23 mouse cellular contexts compared by ENCODE assay signal in genomic region chr12:39731177-39731576, GRCm38 (mm10).
DNase-seq lines count a peak whose midpoint lies in the region; ATAC-seq and TF ChIP-seq lines count a peak whose summit lies in the region.
"Had no signal": no experiment of that assay in that cellular context is flagged by ENCODE, and none has a peak within 500 bp of the region (broad histone marks: within the 10 kb centered on the region; RNA-seq: fewer than 3 reads in every experiment).

No protein-coding gene starts in this region.

- no peak for TF ChIP-seq POLR2A in heart, adult 2 months (IDR thresholded peaks at IDR 0.05; ENCODE audit: insufficient read depth, low read depth, low read length)

- DNase-seq in heart, adult 2 months = no peak
- no peak for DNase-seq in heart, postnatal 25 days (ENCODE audit: low spot score)
- DNase-seq in layer of hippocampus, adult 2 months (ENCODE audit: low spot score in 2 of 2) = no peak
- DNase-seq in layer of hippocampus, adult 18-20 months (ENCODE audit: low spot score in 2 of 2) = no peak
- DNase-seq in midbrain, postnatal 0 days (ENCODE audit: low spot score) = no peak
- no peak for DNase-seq in stomach, postnatal 0 days (ENCODE audit: low spot score)
- DNase-seq in yolk sac, embryonic 10.5 days (ENCODE audit: low spot score) = no peak
- DNase-seq: adrenal gland, adult 2 months; cerebellum, postnatal 10 days; embryo, embryonic 11 days; gastrocnemius, postnatal 36 days; heart, postnatal 4 days; kidney, adult 2 months; kidney, postnatal 36 days; lung, postnatal 14 days; thymus, postnatal 14 days had no signal

- H3K4me1 ChIP-seq in heart, adult 2 months (ENCODE audit: control insufficient read depth, insufficient read depth, low read length) = no peaks in the 10 kb centered on the region
- no peaks in the 10 kb centered on the region for H3K4me1 ChIP-seq in midbrain, postnatal 0 days (ENCODE audit: insufficient read depth, low read length)
- peaks cover 8% of the 10 kb centered on the region for H3K4me1 ChIP-seq in midbrain, embryonic 15.5 days
- no peaks in the 10 kb centered on the region for H3K4me1 ChIP-seq in stomach, postnatal 0 days (replicated peaks; ENCODE audit: control insufficient read depth, insufficient read depth)
- H3K4me1 ChIP-seq: heart, embryonic 13.5 days; limb, embryonic 13.5 days had no signal

- H3K27me3 ChIP-seq in heart, adult 2 months (ENCODE audit: control insufficient read depth, insufficient read depth, low read length) = no peaks in the 10 kb centered on the region
- H3K27me3 ChIP-seq in midbrain, postnatal 0 days (ENCODE audit: insufficient read depth, low read length) = no peaks in the 10 kb centered on the region
- H3K27me3 ChIP-seq in midbrain, embryonic 15.5 days (replicated peaks) = no peaks in the 10 kb centered on the region
- no peaks in the 10 kb centered on the region for H3K27me3 ChIP-seq in stomach, postnatal 0 days (ENCODE audit: control insufficient read depth, insufficient read depth, low read length)
- H3K27me3 ChIP-seq: forebrain, embryonic 13.5 days; heart, embryonic 13.5 days; hindbrain, embryonic 15.5 days; limb, embryonic 13.5 days; neural tube, embryonic 12.5 days had no signal

- no peaks in the 10 kb centered on the region for H3K36me3 ChIP-seq in heart, adult 2 months (ENCODE audit: control insufficient read depth, insufficient read depth, low read length)
- H3K36me3 ChIP-seq in midbrain, postnatal 0 days (ENCODE audit: insufficient read depth, low read length) = no peaks in the 10 kb centered on the region
- H3K36me3 ChIP-seq in midbrain, embryonic 15.5 days (replicated peaks) = no peaks in the 10 kb centered on the region
- no peaks in the 10 kb centered on the region for H3K36me3 ChIP-seq in stomach, postnatal 0 days (ENCODE audit: control insufficient read depth, insufficient read depth, low read length)
- H3K36me3 ChIP-seq: heart, embryonic 13.5 days; hindbrain, embryonic 15.5 days; limb, embryonic 13.5 days; neural tube, embryonic 12.5 days had no signal

- H3K9me3 ChIP-seq in midbrain, postnatal 0 days (ENCODE audit: low read length) = no peaks in the 10 kb centered on the region
- H3K9me3 ChIP-seq in midbrain, embryonic 15.5 days = no peaks in the 10 kb centered on the region
- no peaks in the 10 kb centered on the region for H3K9me3 ChIP-seq in stomach, postnatal 0 days (ENCODE audit: control insufficient read depth, low read length)
- H3K9me3 ChIP-seq: forebrain, embryonic 13.5 days; heart, embryonic 13.5 days; hindbrain, embryonic 15.5 days; limb, embryonic 13.5 days; neural tube, embryonic 12.5 days had no signal

- intact Hi-C loops in heart, adult 2 months (cut with DNase I) = no loop called here
- intact Hi-C loops in heart, postnatal 25 days (cut with DNase I) = no loop called here

- WGBS in heart, adult 2 months = 59% methylated on average over 3 of the region's 3 CpGs
- WGBS in midbrain, postnatal 0 days = 70% methylated on average over 3 of the region's 3 CpGs
- WGBS in midbrain, embryonic 15.5 days = 79% methylated on average over 3 of the region's 3 CpGs
- 59% methylated on average over 3 of the region's 3 CpGs for WGBS in stomach, postnatal 0 days

- H3K4me3 ChIP-seq in heart, adult 2 months = no peak overlapping the region
- no peak overlapping the region for H3K4me3 ChIP-seq in layer of hippocampus, adult 2 months
- H3K4me3 ChIP-seq in midbrain, postnatal 0 days (ENCODE audit: low read depth, low read length) = no peak overlapping the region
- no peak overlapping the region for H3K4me3 ChIP-seq in midbrain, embryonic 15.5 days
- H3K4me3 ChIP-seq in stomach, postnatal 0 days (ENCODE audit: low read depth, low read length) = no peak overlapping the region
- H3K4me3 ChIP-seq: forebrain, embryonic 13.5 days; heart, embryonic 13.5 days; hindbrain, embryonic 15.5 days; limb, embryonic 13.5 days; neural tube, embryonic 12.5 days had no signal

- ATAC-seq in midbrain, postnatal 0 days (ENCODE audit: low FRiP score) = no peak
- no peak for ATAC-seq in midbrain, embryonic 15.5 days (replicated peaks)
- no peak for ATAC-seq in stomach, postnatal 0 days (ENCODE audit: low FRiP score, low TSS enrichment)
- ATAC-seq: forebrain, embryonic 13.5 days had no signal

- no peaks in the 10 kb centered on the region for H3K79me2 ChIP-seq in heart, adult 2 months (replicated peaks; ENCODE audit: control insufficient read depth, insufficient read depth, low read length)

- no peak for TF ChIP-seq EP300 in heart, adult 2 months (IDR thresholded peaks at IDR 0.05; ENCODE audit: insufficient read depth, low read depth, low read length)
- no peak for TF ChIP-seq EP300 in stomach, postnatal 0 days (optimal IDR thresholded peaks at IDR 0.05)

- no peak overlapping the region for H3K4me2 ChIP-seq in midbrain, postnatal 0 days (ENCODE audit: low read depth, low read length, poor library complexity, severe bottlenecking)
- no peak overlapping the region for H3K4me2 ChIP-seq in midbrain, embryonic 15.5 days
- no peak overlapping the region for H3K4me2 ChIP-seq in stomach, postnatal 0 days (replicated peaks; ENCODE audit: low read depth)
- H3K4me2 ChIP-seq: forebrain, embryonic 13.5 days; heart, embryonic 13.5 days; hindbrain, embryonic 15.5 days; limb, embryonic 13.5 days; neural tube, embryonic 12.5 days had no signal

- TF ChIP-seq CTCF in heart, adult 2 months (IDR thresholded peaks at IDR 0.05) = peak; percentile 33
- TF ChIP-seq CTCF in layer of hippocampus, adult 2 months (conservative IDR thresholded peaks at IDR 0.05) = peak; percentile 68
- TF ChIP-seq CTCF in midbrain, postnatal 0 days (IDR thresholded peaks at IDR 0.05) = peak; percentile 55
- peak; percentile 50 for TF ChIP-seq CTCF in stomach, postnatal 0 days (IDR thresholded peaks at IDR 0.05; ENCODE audit: low read depth)

- no peak overlapping the region for H3K27ac ChIP-seq in heart, adult 2 months
- H3K27ac ChIP-seq in layer of hippocampus, adult 2 months = no peak overlapping the region
- H3K27ac ChIP-seq in midbrain, postnatal 0 days (ENCODE audit: low read depth, low read length) = no peak overlapping the region
- H3K27ac ChIP-seq in midbrain, embryonic 15.5 days = no peak overlapping the region
- H3K27ac ChIP-seq in stomach, postnatal 0 days (replicated peaks) = no peak overlapping the region
- H3K27ac ChIP-seq: forebrain, embryonic 13.5 days; heart, embryonic 13.5 days; hindbrain, embryonic 15.5 days; limb, embryonic 13.5 days; liver, embryonic 14.5 days; neural tube, embryonic 12.5 days had no signal

- H3K9ac ChIP-seq in heart, adult 2 months (ENCODE audit: low read depth, low read length) = no peak overlapping the region
- H3K9ac ChIP-seq in midbrain, postnatal 0 days (replicated peaks; ENCODE audit: low read length, poor library complexity, severe bottlenecking) = no peak overlapping the region
- H3K9ac ChIP-seq in midbrain, embryonic 15.5 days = no peak overlapping the region
- H3K9ac ChIP-seq in stomach, postnatal 0 days (ENCODE audit: low read length) = no peak overlapping the region
- H3K9ac ChIP-seq: forebrain, embryonic 13.5 days; heart, embryonic 13.5 days; hindbrain, embryonic 15.5 days; limb, embryonic 13.5 days; liver, embryonic 14.5 days; neural tube, embryonic 12.5 days had no signal
